18 mouse cellular contexts compared by ENCODE assay signal in the genomic region with DNA sequence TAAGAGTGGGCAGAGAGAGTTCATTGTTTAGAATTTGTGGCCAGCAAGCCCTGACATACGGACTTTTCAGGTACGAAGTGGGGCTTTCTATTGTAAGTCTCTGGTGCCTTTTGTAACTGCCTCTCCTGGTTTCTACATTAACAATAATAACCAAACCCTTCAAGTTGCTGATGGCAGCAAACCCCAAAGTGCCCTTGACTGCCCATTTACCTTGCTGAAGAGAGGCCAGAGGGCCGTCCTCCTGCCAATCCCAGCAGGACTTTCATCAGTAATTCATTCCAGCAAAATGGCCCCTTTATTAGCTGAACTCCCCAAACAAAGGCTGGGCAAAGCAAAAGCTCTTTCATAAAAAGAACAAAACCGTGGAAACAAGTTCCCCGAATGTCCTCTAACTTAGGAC. TPM values are rescaled to one million over a fixed set of nuclear protein-coding genes. Genes with fewer than 3 reads are reported as not detected.
DNase-seq lines count a peak whose midpoint lies in the region; ATAC-seq and TF ChIP-seq lines count a peak whose summit lies in the region.
"Had no signal": no experiment of that assay in that cellular context is flagged by ENCODE, and none has a peak within 500 bp of the region (broad histone marks: within the 10 kb centered on the region; RNA-seq: fewer than 3 reads in every experiment).

No protein-coding gene starts in this region.

- peaks cover 1% of the 10 kb centered on the region for H3K9me3 ChIP-seq in forebrain, embryonic 10.5 days
- H3K9me3 ChIP-seq in forebrain, embryonic 11.5 days (ENCODE audit: control insufficient read depth, low read length), result no peaks in the 10 kb centered on the region

- no peak for DNase-seq in forebrain, embryonic 10.5 days (ENCODE audit: extremely low spot score, low spot score)
- no peak for DNase-seq in forebrain, embryonic 11.5 days (ENCODE audit: low spot score)
- DNase-seq in layer of hippocampus, adult 2 months (ENCODE audit: low spot score in 2 of 2), result no peak
- DNase-seq in layer of hippocampus, postnatal 14 days (ENCODE audit: low spot score in 2 of 2), result no peak
- DNase-seq in kidney, postnatal 25 days, result peak; percentile 56 to 76
- peak; percentile 70 for DNase-seq in lung, postnatal 25 days (ENCODE audit: low spot score)
- no peak for DNase-seq in gastrocnemius, postnatal 14 days
- DNase-seq: adrenal gland, adult 8-10 months; cerebellum, adult 11-12 months; cerebellum, postnatal 25 days; liver; right cerebral cortex, postnatal 4 days had no signal

- H3K27ac ChIP-seq in forebrain, embryonic 10.5 days, result 0 out of 2 replicates have a peak overlapping the region, but pooled peaks have one; percentile 48
- H3K27ac ChIP-seq in forebrain, embryonic 11.5 days (ENCODE audit: low read depth, low read length), result no peak overlapping the region
- H3K27ac ChIP-seq in layer of hippocampus, adult 2 months, result peak overlapping the region; percentile 51; the same call in 1 of the 2 replicates
- H3K27ac ChIP-seq: hindbrain, embryonic 13.5 days; stomach, postnatal 0 days had no signal

- peaks cover 38% of the 10 kb centered on the region for H3K36me3 ChIP-seq in forebrain, embryonic 10.5 days (replicated peaks)
- peaks cover 6% of the 10 kb centered on the region; the same call in 1 of the 2 replicates for H3K36me3 ChIP-seq in forebrain, embryonic 11.5 days (ENCODE audit: control insufficient read depth, insufficient read depth, low read length)

- peaks cover 53% of the 10 kb centered on the region for H3K4me1 ChIP-seq in forebrain, embryonic 10.5 days
- peaks cover 20% of the 10 kb centered on the region for H3K4me1 ChIP-seq in forebrain, embryonic 11.5 days (replicated peaks; ENCODE audit: control insufficient read depth, insufficient read depth, low read length)

- TF ChIP-seq CTCF in layer of hippocampus, adult 2 months (conservative IDR thresholded peaks at IDR 0.05), result no peak

- H3K27me3 ChIP-seq in forebrain, embryonic 10.5 days (ENCODE audit: poor library complexity, severe bottlenecking), result no peaks in the 10 kb centered on the region
- H3K27me3 ChIP-seq in forebrain, embryonic 11.5 days (ENCODE audit: control insufficient read depth, insufficient read depth, low read length), result no peaks in the 10 kb centered on the region
- H3K27me3 ChIP-seq: hindbrain, embryonic 13.5 days had no signal

- WGBS in forebrain, embryonic 10.5 days, result 30% methylated on average over 5 of the region's 5 CpGs
- WGBS in forebrain, embryonic 11.5 days, result 16% methylated on average over 5 of the region's 5 CpGs

- H3K9ac ChIP-seq in forebrain, embryonic 11.5 days (ENCODE audit: low read length), result no peak overlapping the region
- H3K9ac ChIP-seq: heart, embryonic 12.5 days; hindbrain, embryonic 13.5 days had no signal

- intact Hi-C loops in gastrocnemius, postnatal 14 days (cut with DNase I; ENCODE audit: low total_unique reads), result no loop called here

- H3K4me2 ChIP-seq in forebrain, embryonic 11.5 days (ENCODE audit: low read depth, low read length, severe bottlenecking), result no peak overlapping the region
- H3K4me2 ChIP-seq: heart, embryonic 12.5 days; hindbrain, embryonic 13.5 days had no signal

- no peak for ATAC-seq in forebrain, embryonic 11.5 days (replicated peaks; ENCODE audit: low FRiP score)
- no peak for ATAC-seq in megakaryocyte, adult 5-6 weeks (ENCODE audit: poor library complexity, severe bottlenecking)
- ATAC-seq: forebrain, embryonic 16.5 days; midbrain, embryonic 16.5 days had no signal

- no peak overlapping the region for H3K4me3 ChIP-seq in forebrain, embryonic 10.5 days
- H3K4me3 ChIP-seq in forebrain, embryonic 11.5 days (ENCODE audit: low read depth, low read length), result no peak overlapping the region
- no peak overlapping the region for H3K4me3 ChIP-seq in layer of hippocampus, adult 2 months
- H3K4me3 ChIP-seq: heart, embryonic 12.5 days; hindbrain, embryonic 13.5 days had no signal

RNA-seq across cellular contexts. Expression of a gene that starts 58.0 kb away (rescaled TPM):
- polyA plus RNA-seq in forebrain, embryonic 10.5 days (2016; fragmentation: Nextera tagmentation; extraction: Ambion mirVana), result 55.9 and 61.1 TPM in 2 replicates
- polyA plus RNA-seq in forebrain, embryonic 11.5 days (2014; fragmentation: Nextera tagmentation; extraction: Ambion mirVana), result 49.1 and 52.6 TPM in 2 replicates
- 10 to 100 TPM; 37.7 to 37.9 TPM for total RNA-seq in layer of hippocampus, adult 2 months (2021)
- total RNA-seq in layer of hippocampus, postnatal 14 days (2021), result 10 to 100 TPM; 34.9 to 38.6 TPM
- 21.2 and 32.9 TPM in 2 replicates for total RNA-seq in megakaryocyte, adult 5-6 weeks (2015)
- total RNA-seq in megakaryocyte, adult 5-6 weeks (2017), result 21.3 and 27.6 TPM in 2 replicates
- 10 to 100 TPM in 1 of 2 experiments, 1 to 10 TPM in 1; 8.4 to 10.6 TPM for total RNA-seq in gastrocnemius, postnatal 14 days (2021)

Comparison
In these comparisons a context has a peak if more than half of its experiments do, and no peak if none do; other contexts are left out.
1. DNase-seq: peak in kidney, postnatal 25 days (2 of 2) and lung, postnatal 25 days (single experiment); none in forebrain, embryonic 10.5 days (single experiment), forebrain, embryonic 11.5 days (single experiment), layer of hippocampus, adult 2 months (0 of 2), layer of hippocampus, postnatal 14 days (0 of 2) and gastrocnemius, postnatal 14 days (single experiment).